Mouse (Mus musculus) embryonic facial prominence, embryonic 10.5 days (tissue): ENCODE data around the gene Ddn. TPM values are rescaled to one million over a fixed set of nuclear protein-coding genes. Genes with fewer than 3 reads are reported as not detected.
"Not testable (repeated sequence)": the region's sequence is repeated elsewhere in the genome, so short reads cannot be mapped to it uniquely, and the experiment has no call there.

ENCODE experiments used
- DNase-seq: peaks from one replicate; pipeline ENCODE4 v3.0.0-alpha.2; 2017; ENCODE audit warnings: low spot score
- H3K27ac ChIP-seq: fragments of 300-500 bp; sonication (generic); replicated peaks from 2 replicates; pipeline ENCODE4 v1.5.1; 2016; ENCODE audit warnings: mild to moderate bottlenecking
- H3K27me3 ChIP-seq: fragments of 300-500 bp; sonication (generic); replicated peaks from 2 replicates; pipeline ENCODE4 v1.6.1; 2016; ENCODE audit warnings: low read depth, mild to moderate bottlenecking; ENCODE audit not compliant: poor library complexity, severe bottlenecking
- H3K36me3 ChIP-seq: fragments of 300-500 bp; sonication (generic); replicated peaks from 2 replicates; pipeline ENCODE4 v1.6.1; 2016; ENCODE audit warnings: mild to moderate bottlenecking, moderate library complexity
- H3K4me1 ChIP-seq: fragments of 300-500 bp; sonication (generic); 2 replicates; pipeline ENCODE4 v1.6.1; 2016
- H3K4me3 ChIP-seq: fragments of 300-500 bp; sonication (generic); 2 replicates; pipeline ENCODE4 v1.5.1; 2016; ENCODE audit warnings: mild to moderate bottlenecking, moderate library complexity
- H3K9me3 ChIP-seq: fragments of 300-500 bp; sonication (generic); 2 replicates; pipeline ENCODE4 v1.6.1; 2016; ENCODE audit warnings: mild to moderate bottlenecking
- WGBS: fragments of 180-500 bp; shearing (Covaris S2); methylation state at CpG from one replicate; pipeline ENCODE4 v1.1.7; 2016; 5-methylcytosine and 5-hydroxymethylcytosine counted together
- polyA plus RNA-seq: library from polyadenylated mRNA; unstranded; fragments of >200 nt; fragmentation: Nextera tagmentation; extraction: Ambion mirVana; gene quantifications from 2 replicates; pipeline ENCODE4 v1.2.1, GENCODE M21; 2016

Gene Ddn
- polyA plus RNA-seq, 1 experiment from 2014 or later, result not detected

- DNase-seq, result no peak
- Histone ChIP-seq H3K27ac (no peak overlapping the region), H3K4me3 (no peak overlapping the region), H3K4me1 (no peaks in the 10 kb centered on the region), H3K36me3 (peaks cover 68% of the 10 kb centered on the region), H3K9me3 (no peaks in the 10 kb centered on the region), H3K27me3 (no peaks in the 10 kb centered on the region)
- 75% methylated on average over 3 of the region's 3 CpGs for WGBS
Observed at GRCm38 (mm10) chr15:98823434-98823833, 14.1 kb upstream of the Ddn start.

GRCm38 (mm10) chr15:98822147-98822546 lies 12.9 kb upstream of the Ddn start:
- Histone ChIP-seq H3K4me3 (no peak overlapping the region), H3K27me3 (no peaks in the 10 kb centered on the region), H3K4me1 (no peaks in the 10 kb centered on the region), H3K27ac (no peak overlapping the region), H3K36me3 (peaks cover 67% of the 10 kb centered on the region), H3K9me3 (no peaks in the 10 kb centered on the region)
- no peak for DNase-seq
- WGBS, result 90% methylated on average over 5 of the region's 5 CpGs

GRCm38 (mm10) chr15:98821403-98821802 lies 12.1 kb upstream of the Ddn start:
- Histone ChIP-seq H3K4me1 (no peaks in the 10 kb centered on the region), H3K9me3 (no peaks in the 10 kb centered on the region), H3K4me3 (no peak overlapping the region), H3K27ac (no peak overlapping the region), H3K36me3 (peaks cover 73% of the 10 kb centered on the region), H3K27me3 (no peaks in the 10 kb centered on the region)
- peak; percentile 30 for DNase-seq
- WGBS, result 30% methylated on average over 10 of the region's 10 CpGs

GRCm38 (mm10) chr15:98820937-98821336 lies 11.6 kb upstream of the Ddn start:
- H3K9me3 ChIP-seq, result no peaks in the 10 kb centered on the region
- WGBS, result 86% methylated on average over 4 of the region's 4 CpGs
- no peaks in the 10 kb centered on the region for H3K4me1 ChIP-seq
- DNase-seq, result no peak
- no peaks in the 10 kb centered on the region for H3K27me3 ChIP-seq
- H3K4me3 ChIP-seq, result no peak overlapping the region
- no peak overlapping the region for H3K27ac ChIP-seq
- peaks cover 74% of the 10 kb centered on the region for H3K36me3 ChIP-seq

GRCm38 (mm10) chr15:98818171-98818570 lies 8.9 kb upstream of the Ddn start:
- Histone ChIP-seq H3K27me3 (no peaks in the 10 kb centered on the region), H3K9me3 (no peaks in the 10 kb centered on the region), H3K4me1 (no peaks in the 10 kb centered on the region), H3K36me3 (peaks cover 74% of the 10 kb centered on the region), H3K27ac (no peak overlapping the region), H3K4me3 (no peak overlapping the region)
- DNase-seq, result no peak
- WGBS, result 92% methylated on average over 7 of the region's 7 CpGs

GRCm38 (mm10) chr15:98812741-98813424 lies 3.6 kb upstream of the Ddn start:
- DNase-seq, result no peak
- WGBS, result 86% methylated on average over 20 of the region's 20 CpGs
- peaks cover 33% of the 10 kb centered on the region for H3K27me3 ChIP-seq
- peaks cover 18% of the 10 kb centered on the region for H3K4me1 ChIP-seq
- H3K9me3 ChIP-seq, result no peaks in the 10 kb centered on the region
- no peak overlapping the region for H3K4me3 ChIP-seq
- H3K27ac ChIP-seq, result no peak overlapping the region
- H3K36me3 ChIP-seq, result peaks cover 59% of the 10 kb centered on the region

GRCm38 (mm10) chr15:98810212-98810611 lies 922 bp upstream of the Ddn start:
- H3K27ac ChIP-seq, H3K4me3 ChIP-seq, H3K9me3 ChIP-seq, DNase-seq: not testable (repeated sequence)
- H3K4me1 ChIP-seq, result peaks cover 45% of the 10 kb centered on the region
- peaks cover 60% of the 10 kb centered on the region for H3K27me3 ChIP-seq
- 76% methylated on average over 6 of the region's 6 CpGs for WGBS
- peaks cover 44% of the 10 kb centered on the region for H3K36me3 ChIP-seq

- no peak for DNase-seq
Observed at GRCm38 (mm10) chr15:98808651-98809134, 597 bp downstream of the Ddn start.

GRCm38 (mm10) chr15:98807895-98808650 lies 1.2 kb downstream of the Ddn start:
- peaks cover 82% of the 10 kb centered on the region for H3K27me3 ChIP-seq
- H3K4me3 ChIP-seq, result peak overlapping the region; percentile 62
- 2% methylated on average over 34 of the region's 34 CpGs for WGBS
- peak; percentile 41 for DNase-seq
- peaks cover 24% of the 10 kb centered on the region for H3K36me3 ChIP-seq
- no peaks in the 10 kb centered on the region for H3K9me3 ChIP-seq
- peaks cover 64% of the 10 kb centered on the region for H3K4me1 ChIP-seq
- no peak overlapping the region for H3K27ac ChIP-seq

More at GRCm38 (mm10) chr15:98808651-98809134, 597 bp downstream of the Ddn start:
- Histone ChIP-seq H3K4me1 (peaks cover 58% of the 10 kb centered on the region), H3K4me3 (peak overlapping the region; percentile 62; the same call in 1 of the 2 replicates), H3K27me3 (peaks cover 75% of the 10 kb centered on the region), H3K9me3 (no peaks in the 10 kb centered on the region), H3K27ac (no peak overlapping the region), H3K36me3 (peaks cover 30% of the 10 kb centered on the region)
- 17% methylated on average over 6 of the region's 6 CpGs for WGBS

GRCm38 (mm10) chr15:98806809-98807770 lies 2.2 kb downstream of the Ddn start:
- peak overlapping the region; percentile 62 for H3K4me3 ChIP-seq
- WGBS, result under 1% methylated on average over 58 of the region's 58 CpGs
- H3K9me3 ChIP-seq, result no peaks in the 10 kb centered on the region
- DNase-seq, result peak; percentile 60
- peaks cover 68% of the 10 kb centered on the region for H3K4me1 ChIP-seq
- H3K27me3 ChIP-seq, result peaks cover 91% of the 10 kb centered on the region
- H3K27ac ChIP-seq, result peak overlapping the region; percentile 67
- peaks cover 15% of the 10 kb centered on the region for H3K36me3 ChIP-seq

GRCm38 (mm10) chr15:98806071-98806808 lies 3.0 kb downstream of the Ddn start:
- Histone ChIP-seq H3K27ac (no peak overlapping the region), H3K27me3 (peaks cover 100% of the 10 kb centered on the region), H3K36me3 (peaks cover 7% of the 10 kb centered on the region; the same call in 1 of the 2 replicates), H3K9me3 (no peaks in the 10 kb centered on the region), H3K4me1 (peaks cover 68% of the 10 kb centered on the region), H3K4me3 (peak overlapping the region; percentile 62)
- WGBS, result 2% methylated on average over 30 of the region's 30 CpGs
- DNase-seq, result no peak
